ENCODE assay signal across 9 mouse cellular contexts in the genomic region with DNA sequence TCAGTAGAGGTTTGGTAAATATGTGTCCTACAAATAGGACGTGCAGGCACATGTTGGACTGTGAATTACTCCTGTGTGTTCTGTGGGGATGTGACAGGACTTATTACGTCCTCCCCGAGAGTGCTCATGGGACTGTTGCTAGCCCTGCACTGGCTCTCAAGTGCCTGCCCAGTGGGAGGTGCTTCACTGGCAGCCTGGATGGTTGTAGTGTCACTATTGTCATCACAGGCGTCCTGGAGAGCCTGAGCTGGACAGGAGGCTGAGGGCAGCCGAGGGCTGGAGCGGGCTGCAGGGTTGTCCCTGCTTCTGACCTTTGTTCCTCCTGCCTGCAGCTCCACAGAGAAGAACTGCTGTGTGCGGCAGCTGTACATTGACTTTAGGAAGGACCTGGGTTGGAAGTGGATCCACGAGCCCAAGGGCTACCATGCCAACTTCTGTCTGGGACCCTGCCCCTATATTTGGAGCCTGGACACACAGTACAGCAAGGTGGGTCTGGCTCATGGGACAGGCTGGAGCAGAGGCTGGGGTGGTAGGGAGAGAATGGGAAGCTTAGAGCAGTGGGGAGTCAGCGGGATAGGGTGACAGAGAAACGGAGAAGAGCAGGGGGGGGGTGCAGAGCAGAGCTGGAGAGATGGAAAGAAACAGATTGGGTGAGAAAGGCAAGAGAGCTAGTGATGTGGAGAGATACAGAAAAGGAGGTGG. TPM values are rescaled to one million over a fixed set of nuclear protein-coding genes. Genes with fewer than 3 reads are reported as not detected.
A peak's percentile ranks its signal among the peaks of the same experiment; 100 is the strongest.
DNase-seq lines count a peak whose midpoint lies in the region; ATAC-seq and TF ChIP-seq lines count a peak whose summit lies in the region.
"Had no signal": no experiment of that assay in that cellular context is flagged by ENCODE, and none has a peak within 500 bp of the region (broad histone marks: within the 10 kb centered on the region; RNA-seq: fewer than 3 reads in every experiment).

No protein-coding gene starts in this region.

- H3K9me3 ChIP-seq in forebrain, embryonic 10.5 days = peaks cover 24% of the 10 kb centered on the region
- H3K9me3 ChIP-seq in heart, postnatal 0 days (replicated peaks; ENCODE audit: control insufficient read depth, low read length) = peaks cover 9% of the 10 kb centered on the region; the same call in 1 of the 2 replicates
- H3K9me3 ChIP-seq in midbrain, embryonic 12.5 days = peaks cover 5% of the 10 kb centered on the region; the same call in 1 of the 2 replicates

- TF ChIP-seq EP300 in heart, postnatal 0 days (IDR thresholded peaks at IDR 0.05; ENCODE audit: low read depth) = no peak

- WGBS in forebrain, embryonic 10.5 days = 17% methylated on average over 10 of the region's 10 CpGs
- WGBS in heart, postnatal 0 days = 23% methylated on average over 10 of the region's 10 CpGs
- WGBS in midbrain, embryonic 12.5 days = 16% methylated on average over 10 of the region's 10 CpGs

- no peaks in the 10 kb centered on the region for H3K36me3 ChIP-seq in forebrain, embryonic 10.5 days (replicated peaks)
- peaks cover 15% of the 10 kb centered on the region for H3K36me3 ChIP-seq in heart, postnatal 0 days (replicated peaks; ENCODE audit: control insufficient read depth, insufficient read depth, low read length)
- H3K36me3 ChIP-seq in midbrain, embryonic 12.5 days = no peaks in the 10 kb centered on the region

- H3K4me2 ChIP-seq in heart, postnatal 0 days (ENCODE audit: low read depth, low read length) = peak overlapping the region; percentile 51
- peak overlapping the region; percentile 66 for H3K4me2 ChIP-seq in midbrain, embryonic 12.5 days (replicated peaks)

- no peak overlapping the region for H3K27ac ChIP-seq in forebrain, embryonic 10.5 days
- no peak overlapping the region for H3K27ac ChIP-seq in heart, postnatal 0 days (ENCODE audit: low read depth)
- no peak overlapping the region for H3K27ac ChIP-seq in midbrain, embryonic 12.5 days (replicated peaks)

- no peak for TF ChIP-seq CTCF in heart, postnatal 0 days (IDR thresholded peaks at IDR 0.05; ENCODE audit: low read depth)

- H3K4me1 ChIP-seq in forebrain, embryonic 10.5 days = peaks cover 35% of the 10 kb centered on the region
- H3K4me1 ChIP-seq in heart, postnatal 0 days (ENCODE audit: control insufficient read depth, insufficient read depth) = peaks cover 38% of the 10 kb centered on the region
- peaks cover 17% of the 10 kb centered on the region for H3K4me1 ChIP-seq in midbrain, embryonic 12.5 days

- peaks cover 31% of the 10 kb centered on the region for H3K27me3 ChIP-seq in forebrain, embryonic 10.5 days (ENCODE audit: poor library complexity, severe bottlenecking)
- no peaks in the 10 kb centered on the region for H3K27me3 ChIP-seq in heart, postnatal 0 days (ENCODE audit: control insufficient read depth, insufficient read depth, low read length)
- peaks cover 34% of the 10 kb centered on the region for H3K27me3 ChIP-seq in midbrain, embryonic 12.5 days

- H3K4me3 ChIP-seq in forebrain, embryonic 10.5 days = peak overlapping the region; percentile 55
- H3K4me3 ChIP-seq in heart, postnatal 0 days (ENCODE audit: low read depth, low read length) = no peak overlapping the region
- H3K4me3 ChIP-seq in midbrain, embryonic 12.5 days = 0 out of 2 replicates have a peak overlapping the region, but pooled peaks have one; percentile 40

- peak; percentile 34 for ATAC-seq in heart, postnatal 0 days (ENCODE audit: insufficient read depth, low read depth)
- no peak for ATAC-seq in midbrain, embryonic 12.5 days (ENCODE audit: low FRiP score, low read depth)

- no peak overlapping the region for H3K9ac ChIP-seq in heart, postnatal 0 days (replicated peaks; ENCODE audit: low read depth, low read length)
- H3K9ac ChIP-seq in midbrain, embryonic 12.5 days (replicated peaks) = no peak overlapping the region

- peak; percentile 31 to 69 for DNase-seq in kidney, postnatal 25 days
- no peak for DNase-seq in kidney, adult 9 months
- DNase-seq in forebrain, embryonic 10.5 days (ENCODE audit: extremely low spot score, low spot score) = no peak
- no peak for DNase-seq in heart, postnatal 0 days (ENCODE audit: low spot score)
- no peak for DNase-seq in spleen, postnatal 14 days (ENCODE audit: low spot score in 2 of 2)
- no peak for DNase-seq in lung, postnatal 14 days
- no peak for DNase-seq in spleen, postnatal 10 days (ENCODE audit: low spot score in 2 of 2)
- DNase-seq: lung, postnatal 10 days had no signal

RNA-seq across cellular contexts. Expression of a gene that starts 14.9 kb away (rescaled TPM):
- 28.7 and 29.6 TPM in 2 replicates for polyA plus RNA-seq in forebrain, embryonic 10.5 days (2016; fragmentation: Nextera tagmentation; extraction: Ambion mirVana)
- total RNA-seq in heart, postnatal 0 days (2014; rRNA removed; ENCODE audit: low replicate concordance) = 11.6 and 31.6 TPM in 2 replicates
- polyA plus RNA-seq in heart, postnatal 0 days (2015; fragmentation: Nextera tagmentation; extraction: Ambion mirVana) = 13.3 and 14.7 TPM in 2 replicates
- polyA plus RNA-seq in midbrain, embryonic 12.5 days (2016; fragmentation: Nextera tagmentation; extraction: Ambion mirVana) = 32.8 and 33.2 TPM in 2 replicates

RNA-seq across cellular contexts. Expression of a gene that starts 17.1 kb away (rescaled TPM):
- 0.89 and 1.2 TPM in 2 replicates for polyA plus RNA-seq in forebrain, embryonic 10.5 days (2016; fragmentation: Nextera tagmentation; extraction: Ambion mirVana)
- total RNA-seq in heart, postnatal 0 days (2014; rRNA removed; ENCODE audit: low replicate concordance) = 10.4 and 10.7 TPM in 2 replicates
- polyA plus RNA-seq in heart, postnatal 0 days (2015; fragmentation: Nextera tagmentation; extraction: Ambion mirVana) = 2.6 TPM in 2 replicates
- polyA plus RNA-seq in midbrain, embryonic 12.5 days (2016; fragmentation: Nextera tagmentation; extraction: Ambion mirVana) = 1.3 and 1.6 TPM in 2 replicates

RNA-seq across cellular contexts. Expression of a gene that starts 23.4 kb away (rescaled TPM):
- 36.9 and 38.1 TPM in 2 replicates for polyA plus RNA-seq in forebrain, embryonic 10.5 days (2016; fragmentation: Nextera tagmentation; extraction: Ambion mirVana)
- 5.0 and 11.4 TPM in 2 replicates for total RNA-seq in heart, postnatal 0 days (2014; rRNA removed; ENCODE audit: low replicate concordance)
- 26.5 and 26.7 TPM in 2 replicates for polyA plus RNA-seq in heart, postnatal 0 days (2015; fragmentation: Nextera tagmentation; extraction: Ambion mirVana)
- 29.0 and 33.9 TPM in 2 replicates for polyA plus RNA-seq in midbrain, embryonic 12.5 days (2016; fragmentation: Nextera tagmentation; extraction: Ambion mirVana)

RNA-seq across cellular contexts. Expression of a gene that starts 29.0 kb away (rescaled TPM):
- polyA plus RNA-seq in forebrain, embryonic 10.5 days (2016; fragmentation: Nextera tagmentation; extraction: Ambion mirVana) = 2.2 and 3.2 TPM in 2 replicates
- total RNA-seq in heart, postnatal 0 days (2014; rRNA removed; ENCODE audit: low replicate concordance) = not detected in 2 replicates
- polyA plus RNA-seq in heart, postnatal 0 days (2015; fragmentation: Nextera tagmentation; extraction: Ambion mirVana) = 0.77 and 1.2 TPM in 2 replicates
- 3.1 and 3.9 TPM in 2 replicates for polyA plus RNA-seq in midbrain, embryonic 12.5 days (2016; fragmentation: Nextera tagmentation; extraction: Ambion mirVana)

RNA-seq across cellular contexts. Expression of a gene that starts 45.0 kb away (rescaled TPM):
- polyA plus RNA-seq in forebrain, embryonic 10.5 days (2016; fragmentation: Nextera tagmentation; extraction: Ambion mirVana) = 81.0 and 82.1 TPM in 2 replicates
- total RNA-seq in heart, postnatal 0 days (2014; rRNA removed; ENCODE audit: low replicate concordance) = 20.1 and 20.3 TPM in 2 replicates
- polyA plus RNA-seq in heart, postnatal 0 days (2015; fragmentation: Nextera tagmentation; extraction: Ambion mirVana) = 27.7 and 28.2 TPM in 2 replicates
- polyA plus RNA-seq in midbrain, embryonic 12.5 days (2016; fragmentation: Nextera tagmentation; extraction: Ambion mirVana) = 49.1 and 50.1 TPM in 2 replicates

Comparison
In these comparisons a context has a peak if more than half of its experiments do, and no peak if none do; other contexts are left out.
1. DNase-seq: peak in kidney, postnatal 25 days (2 of 2); none in kidney, adult 9 months (single experiment), forebrain, embryonic 10.5 days (single experiment), heart, postnatal 0 days (single experiment), spleen, postnatal 14 days (0 of 2), lung, postnatal 14 days (single experiment) and spleen, postnatal 10 days (0 of 2).